Mouse (Mus musculus): Measurements from ENCODE around the gene St7.

St7 gene

GRCm38 (mm10) chr6:17719423-17719822, 26.7 kb downstream of the St7 start:
- no peak for DNase-seq (ENCODE audit: low spot score in 2 of 2)

- no peak for DNase-seq (ENCODE audit: low spot score in 2 of 2)
Measured at GRCm38 (mm10) chr6:17720022-17720421, 27.3 kb downstream of the St7 start.

- no peak for DNase-seq (ENCODE audit: low spot score in 2 of 2)
Measured at GRCm38 (mm10) chr6:17721706-17722105, 29.0 kb downstream of the St7 start.

DNA sequence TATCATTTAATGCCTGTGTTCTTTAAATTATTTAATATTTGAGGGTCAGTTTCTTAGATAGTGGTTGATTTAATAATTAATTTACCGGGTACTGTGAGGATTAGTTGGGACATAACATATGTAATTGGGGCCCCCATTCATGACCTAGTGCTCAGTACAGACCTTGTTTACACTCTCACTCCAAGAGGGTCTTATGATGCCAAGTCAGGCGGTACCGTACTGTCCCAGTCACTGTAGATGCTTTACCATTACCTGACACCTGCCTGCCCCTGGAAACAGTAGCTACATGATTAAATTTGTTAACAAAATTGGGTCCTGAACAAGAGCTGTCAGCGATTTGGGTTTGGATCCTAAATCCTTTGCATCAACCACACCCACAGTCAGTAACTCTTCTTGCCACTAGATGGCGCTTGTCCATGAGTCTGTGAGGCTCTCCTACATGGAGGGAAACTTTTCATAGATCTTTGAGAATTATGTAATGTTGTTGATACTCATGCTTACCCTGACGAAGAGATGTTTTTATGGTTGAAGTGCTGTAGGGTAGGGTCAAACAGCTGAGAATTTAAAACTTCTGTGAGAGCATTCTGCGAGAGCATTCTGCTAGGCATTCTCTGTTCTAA, 33.2 kb downstream of the St7 start:
- DNase-seq (ENCODE audit: low spot score in 2 of 2) = peak; percentile 44 to 54

DNA sequence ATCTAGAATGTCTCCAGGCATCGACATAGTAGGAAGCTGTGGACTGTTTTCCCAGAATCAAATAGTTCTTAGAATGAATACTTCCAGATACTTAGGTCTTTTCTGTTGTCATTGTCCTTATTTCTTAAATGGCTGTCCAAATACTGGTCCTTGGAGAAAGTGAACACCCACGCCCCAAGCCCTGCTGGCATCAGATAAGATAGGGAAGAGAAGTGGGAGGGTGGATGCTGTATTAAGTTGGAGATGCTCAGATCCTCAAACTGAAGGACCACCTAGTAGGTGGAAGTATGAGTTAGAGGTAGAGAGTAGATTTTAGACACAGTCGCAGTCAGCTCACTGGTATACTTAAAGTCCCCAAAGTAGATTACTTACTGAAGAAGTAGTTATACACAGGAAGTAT, 34.5 kb downstream of the St7 start:
- no peak for DNase-seq (ENCODE audit: low spot score in 2 of 2)

- no peak for DNase-seq (ENCODE audit: low spot score in 2 of 2)
Measured at GRCm38 (mm10) chr6:17727891-17728790, 35.4 kb downstream of the St7 start.

DNA sequence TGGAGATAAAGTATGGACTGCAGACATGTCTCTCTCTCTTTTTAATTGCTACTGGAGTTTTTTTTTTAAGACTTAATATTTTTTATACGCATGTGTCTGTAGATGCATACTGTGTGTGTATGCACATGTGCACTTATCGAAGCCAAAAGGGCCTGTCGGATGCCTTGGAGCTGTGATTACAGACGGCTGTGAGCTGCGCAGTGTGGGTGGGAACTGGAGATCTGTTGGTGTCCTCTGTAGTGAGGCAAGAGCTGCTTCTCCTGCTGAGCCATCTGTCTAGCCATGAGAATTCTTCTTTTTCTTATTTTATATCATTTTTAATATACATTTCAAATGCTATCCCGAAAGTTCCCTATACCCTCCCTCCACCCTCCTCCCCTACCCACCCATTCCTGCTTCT, 37.4 kb downstream of the St7 start:
- DNase-seq (ENCODE audit: low spot score in 2 of 2) = no peak

DNA sequence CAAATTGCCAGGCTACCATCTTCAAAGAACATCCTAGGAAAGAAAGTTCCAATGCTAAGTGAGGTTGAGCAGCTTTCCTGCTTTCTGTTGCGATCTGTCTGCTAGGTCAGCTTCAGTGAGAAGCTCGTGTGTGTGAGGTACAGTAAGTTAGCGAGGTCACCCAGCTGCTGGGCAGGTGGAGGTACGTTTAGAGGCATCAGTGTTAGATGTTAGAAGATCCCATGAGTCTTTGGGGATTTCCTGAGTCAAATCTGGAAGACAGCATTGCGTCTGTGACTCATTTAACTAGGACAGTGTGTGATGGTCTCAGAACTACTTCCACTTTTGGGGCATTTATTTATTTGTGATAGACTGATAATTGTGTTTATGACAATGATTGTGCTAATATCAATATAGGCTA, 39.0 kb downstream of the St7 start:
- DNase-seq (ENCODE audit: low spot score in 2 of 2) = no peak

DNA sequence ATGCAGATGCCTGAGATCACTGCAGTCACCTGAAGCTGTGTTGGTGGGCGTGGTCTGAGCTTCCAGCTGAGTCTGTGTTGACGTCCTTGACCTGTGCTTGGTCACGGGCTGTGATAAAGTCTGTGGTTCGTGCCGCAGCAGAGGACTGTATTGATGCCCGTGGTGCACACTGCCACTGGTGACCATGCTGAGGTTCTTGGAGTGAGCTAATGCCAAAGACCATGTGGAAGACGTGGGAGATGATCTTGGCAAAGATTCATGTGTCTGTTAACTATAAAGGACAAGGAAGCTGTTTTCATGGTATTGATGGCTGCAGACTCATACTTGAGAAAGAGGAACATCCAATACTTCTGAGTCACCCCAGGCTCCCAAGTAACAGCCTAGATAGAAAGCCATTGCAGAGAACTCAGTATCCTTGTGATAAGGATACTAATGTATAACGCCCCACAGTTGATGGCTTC, 41.2 kb downstream of the St7 start:
- DNase-seq (ENCODE audit: low spot score in 2 of 2) = no peak

DNA sequence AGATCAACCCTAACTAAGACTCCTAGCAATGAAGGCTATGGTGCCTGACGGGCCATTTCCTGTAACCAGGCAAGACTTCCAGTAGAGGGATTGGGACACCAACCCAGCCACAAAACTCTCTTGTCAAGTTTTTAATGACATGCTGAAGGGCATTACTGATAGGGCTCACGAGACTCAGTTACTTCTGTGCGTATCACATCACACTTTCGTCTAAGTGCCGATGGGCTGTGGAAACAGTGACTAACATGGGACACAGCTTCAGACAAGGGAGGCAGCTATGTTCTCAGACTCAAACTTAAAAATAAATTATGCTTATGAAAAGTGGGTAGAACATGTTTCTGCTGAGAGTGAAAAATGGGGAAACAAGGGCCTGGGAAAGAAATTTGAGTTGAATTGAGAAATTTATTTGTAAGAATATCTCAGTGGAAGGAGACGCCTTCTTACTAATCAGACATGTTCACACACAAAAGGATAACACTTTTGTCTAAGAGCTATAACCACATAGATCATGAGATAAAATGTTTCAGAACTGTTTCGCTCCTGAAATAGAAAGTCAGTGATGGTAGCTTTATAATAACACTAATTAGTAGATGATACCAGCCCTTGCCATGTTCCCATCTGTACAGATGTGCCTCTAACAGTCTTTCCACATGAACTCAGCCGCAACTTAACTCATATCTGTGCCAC, 44.7 kb downstream of the St7 start:
- DNase-seq (ENCODE audit: low spot score in 2 of 2) = peak; percentile 12 to 35

DNA sequence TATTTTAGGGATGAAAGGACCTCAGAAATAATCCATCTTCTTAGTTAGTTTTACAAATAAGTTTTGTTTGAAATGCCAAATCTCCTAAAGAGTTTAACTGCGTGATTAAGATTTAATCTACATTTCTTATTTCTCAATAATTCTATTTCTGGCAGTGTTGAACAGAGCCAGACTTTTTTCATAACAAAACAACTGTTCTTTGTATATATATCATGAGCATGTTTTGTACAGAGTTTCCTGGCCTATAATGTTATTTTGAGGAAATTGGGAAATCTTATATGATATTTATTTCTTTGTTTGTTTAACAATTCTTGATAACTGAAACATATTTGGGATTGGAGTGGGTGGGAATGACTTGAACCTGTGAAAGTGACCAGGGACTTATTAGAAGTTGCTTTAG, 47.4 kb downstream of the St7 start:
- no peak for DNase-seq (ENCODE audit: low spot score in 2 of 2)

- no peak for DNase-seq (ENCODE audit: low spot score in 2 of 2)
Measured at GRCm38 (mm10) chr6:17741639-17742038, 48.9 kb downstream of the St7 start.

DNA sequence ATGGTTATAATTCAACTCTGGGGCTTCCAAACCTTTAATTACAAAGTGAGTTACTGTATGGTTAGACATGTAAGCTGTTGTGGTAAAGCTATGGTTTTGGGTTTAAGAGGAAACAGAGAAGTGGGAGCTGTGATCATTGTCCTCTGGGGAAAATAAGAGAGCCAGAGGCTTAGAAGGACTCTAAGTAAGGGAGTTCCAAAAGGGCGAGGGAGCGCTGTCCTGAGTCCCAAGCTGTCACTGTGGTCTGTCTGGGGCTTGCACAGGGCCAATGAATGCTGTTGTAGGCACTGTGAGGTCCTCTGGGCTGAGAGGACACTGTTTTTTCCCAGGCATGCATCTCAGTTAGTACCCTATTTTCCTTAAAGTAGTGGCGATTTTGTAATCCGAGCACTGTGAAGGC, 49.5 kb downstream of the St7 start:
- DNase-seq (ENCODE audit: low spot score in 2 of 2) = no peak

- DNase-seq (ENCODE audit: low spot score in 2 of 2) = no peak
Measured at GRCm38 (mm10) chr6:17743325-17743724, 50.6 kb downstream of the St7 start.

DNA sequence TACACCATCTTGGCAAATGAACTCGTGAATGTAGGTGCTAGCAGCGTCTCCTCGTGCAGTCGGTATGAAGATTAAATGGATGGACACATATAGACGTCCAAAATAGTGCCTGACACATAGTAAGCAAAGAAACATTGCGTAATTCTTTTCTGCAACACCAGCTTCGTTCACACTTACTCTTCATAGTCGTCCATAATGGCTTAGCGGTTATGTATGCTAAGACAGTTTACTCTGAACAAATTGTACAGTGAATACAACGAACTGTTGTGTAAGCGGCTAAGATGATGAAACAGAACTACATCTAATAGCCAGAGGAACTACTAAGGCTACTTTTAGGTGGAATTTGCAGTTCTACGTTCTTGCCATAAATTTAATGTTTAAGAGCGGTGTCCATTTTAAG, 55.0 kb downstream of the St7 start:
- no peak for DNase-seq (ENCODE audit: low spot score in 2 of 2)

DNA sequence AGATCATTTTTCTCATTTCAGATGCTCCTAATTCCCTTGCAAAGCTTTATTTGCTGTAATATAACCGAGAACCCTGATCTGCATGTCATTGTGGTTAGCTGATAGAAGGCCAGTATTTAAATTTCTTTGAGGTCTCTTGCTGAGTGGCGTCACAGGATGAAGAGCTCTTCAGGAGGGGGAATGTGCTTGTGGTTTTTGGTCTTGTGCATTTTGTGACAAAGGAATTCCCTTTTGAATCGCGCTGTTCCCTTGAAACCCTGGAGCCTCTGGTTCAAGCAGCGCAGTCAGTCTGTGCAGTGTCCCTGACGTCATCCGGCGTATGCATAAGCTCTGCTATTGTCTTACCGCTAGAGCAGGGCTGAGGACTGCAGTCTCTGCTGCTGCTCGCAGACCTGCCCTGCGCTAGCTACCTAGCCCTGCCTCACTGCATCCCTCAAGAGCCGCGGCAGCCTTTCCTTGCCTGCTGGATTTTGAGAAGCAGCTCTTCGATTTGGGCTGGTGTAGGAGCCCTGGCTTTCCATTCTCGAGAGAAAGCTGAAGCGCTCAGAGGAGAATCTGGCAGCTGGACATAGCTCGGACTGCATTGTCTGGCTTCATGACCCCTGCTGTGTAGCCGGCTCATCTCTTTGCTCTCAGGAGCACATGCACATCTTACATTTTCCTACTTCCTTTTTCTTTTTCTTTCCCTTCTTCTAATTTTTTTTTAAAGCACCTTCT, 56.3 kb downstream of the St7 start:
- peak; percentile 61 to 64 for DNase-seq (ENCODE audit: low spot score in 2 of 2)

GRCm38 (mm10) chr6:17749596-17749995, 56.9 kb downstream of the St7 start:
- DNase-seq (ENCODE audit: low spot score in 2 of 2) = no peak

GRCm38 (mm10) chr6:17750041-17750660, 57.4 kb downstream of the St7 start:
- no peak for DNase-seq (ENCODE audit: low spot score in 2 of 2)

GRCm38 (mm10) chr6:17750957-17751356, 58.2 kb downstream of the St7 start:
- DNase-seq (ENCODE audit: low spot score in 2 of 2) = no peak

DNA sequence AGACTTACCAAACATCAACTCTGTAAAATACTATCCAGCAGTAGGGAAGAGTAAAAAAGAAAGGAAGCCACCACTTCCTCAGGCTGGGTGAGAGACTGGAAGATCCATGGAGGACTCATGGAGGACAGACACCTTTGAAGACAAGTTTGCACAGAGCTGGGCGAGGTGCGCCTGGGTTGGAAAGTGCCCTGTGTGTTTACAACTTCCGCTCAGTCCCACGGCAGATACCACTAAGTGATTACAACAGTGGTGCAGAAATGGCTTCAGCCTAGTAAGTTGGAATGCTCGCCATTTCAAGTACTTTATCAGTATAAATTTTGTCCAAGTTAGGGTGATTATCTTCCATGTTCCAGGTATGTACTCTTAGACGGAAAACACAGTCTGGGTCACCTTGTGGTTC, 63.2 kb downstream of the St7 start:
- DNase-seq (ENCODE audit: low spot score in 2 of 2) = no peak

DNA sequence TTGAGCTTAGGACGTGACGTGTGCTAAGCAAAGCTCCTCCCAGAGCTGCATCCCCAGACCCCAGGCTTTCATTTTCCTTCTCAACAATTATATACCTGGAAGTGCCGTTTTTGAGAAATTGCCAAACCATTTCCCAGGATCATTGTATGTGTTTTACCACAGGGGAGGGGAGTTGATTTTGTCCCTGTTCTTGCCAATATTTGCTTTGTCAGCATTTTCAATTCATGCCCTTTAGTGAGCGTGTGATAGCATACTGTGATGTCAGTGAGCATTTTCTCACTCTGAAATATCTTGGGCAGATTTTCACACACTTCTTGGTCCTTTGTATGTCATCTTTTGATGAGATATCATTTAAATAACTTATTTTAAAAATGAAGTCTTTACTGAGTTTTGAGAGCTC, 65.8 kb downstream of the St7 start:
- no peak for DNase-seq (ENCODE audit: low spot score in 2 of 2)

Measured in natural killer cell, adult 2 months (primary cell).